Mouse (Mus musculus) lung, embryonic 16.5 days (tissue): ENCODE data around the gene Unc119. TPM values are rescaled to one million over a fixed set of nuclear protein-coding genes. Genes with fewer than 3 reads are reported as not detected.

Experiments
- ATAC-seq: fragments of 200-750 bp; cut with Nextera tagmentation; 2 replicates; pipeline ENCODE4 v1.8.0; 2017; ENCODE audit warnings: low read depth, mild to moderate bottlenecking, moderate library complexity
- H3K27ac ChIP-seq: fragments of 300-500 bp; sonication (generic); 2 replicates; pipeline ENCODE4 v1.5.1; 2014; ENCODE audit warnings: mild to moderate bottlenecking, control low read depth, low read length
- H3K27me3 ChIP-seq: fragments of 300-500 bp; sonication (generic); 2 replicates; pipeline ENCODE4 v1.6.1; 2014; ENCODE audit warnings: low read depth, low read length, mixed read lengths; ENCODE audit not compliant: control insufficient read depth, insufficient read depth
- H3K36me3 ChIP-seq: fragments of 300-500 bp; sonication (generic); 2 replicates; pipeline ENCODE4 v1.6.1; 2014; ENCODE audit warnings: low read length; ENCODE audit not compliant: control insufficient read depth, insufficient read depth
- H3K4me1 ChIP-seq: fragments of 300-500 bp; sonication (generic); replicated peaks from 2 replicates; pipeline ENCODE4 v1.6.1; 2014; ENCODE audit warnings: low read length, mixed read lengths; ENCODE audit not compliant: control insufficient read depth, insufficient read depth
- H3K4me2 ChIP-seq: fragments of 300-500 bp; sonication (generic); 2 replicates; pipeline ENCODE4 v1.6.1; 2014; ENCODE audit warnings: low read depth, low read length, control low read depth
- H3K4me3 ChIP-seq: fragments of 300-500 bp; sonication (generic); 2 replicates; pipeline ENCODE4 v1.5.1; 2014; ENCODE audit warnings: mild to moderate bottlenecking, low read length, control low read depth
- H3K9ac ChIP-seq: fragments of 300-500 bp; sonication (generic); 2 replicates; pipeline ENCODE4 v1.6.1; 2014; ENCODE audit warnings: low read length, control low read depth
- H3K9me3 ChIP-seq: fragments of 300-500 bp; sonication (generic); 2 replicates; pipeline ENCODE4 v1.6.1; 2016; ENCODE audit warnings: low read length; ENCODE audit not compliant: control insufficient read depth
- WGBS: fragments of 180-500 bp; shearing (Covaris S2); extraction: QIAGEN DNeasy Blood & Tissue Kit; methylation state at CpG from one replicate; pipeline ENCODE4 v1.1.7; 2014; 5-methylcytosine and 5-hydroxymethylcytosine counted together
- polyA plus RNA-seq: library from polyadenylated mRNA; unstranded; fragments of >200 nt; fragmentation: Nextera tagmentation; extraction: Ambion mirVana; gene quantifications from 2 replicates; pipeline ENCODE4 v1.2.1, GENCODE M21; 2015

The Unc119 gene
- polyA plus RNA-seq, 1 experiment from 2014 or later = 26.6 TPM

GRCm38 (mm10) chr11:78347908-78348307 lies 4.6 kb downstream of the Unc119 start:
- H3K27ac ChIP-seq = no peak overlapping the region
- no peak overlapping the region for H3K9ac ChIP-seq
- no peaks in the 10 kb centered on the region for H3K9me3 ChIP-seq
- H3K27me3 ChIP-seq = no peaks in the 10 kb centered on the region
- no peak overlapping the region for H3K4me2 ChIP-seq
- H3K4me1 ChIP-seq = peaks cover 25% of the 10 kb centered on the region
- ATAC-seq = no peak
- no peaks in the 10 kb centered on the region for H3K36me3 ChIP-seq
- 75% methylated on average over 9 of the region's 9 CpGs for WGBS
- no peak overlapping the region for H3K4me3 ChIP-seq

- Histone ChIP-seq H3K4me2 (no peak overlapping the region), H3K4me1 (peaks cover 23% of the 10 kb centered on the region), H3K27ac (no peak overlapping the region), H3K9me3 (no peaks in the 10 kb centered on the region), H3K9ac (no peak overlapping the region), H3K27me3 (no peaks in the 10 kb centered on the region), H3K4me3 (no peak overlapping the region), H3K36me3 (no peaks in the 10 kb centered on the region)
- WGBS = 45% methylated on average over 7 of the region's 7 CpGs
- no peak for ATAC-seq
Observed at GRCm38 (mm10) chr11:78348474-78348873, 5.2 kb downstream of the Unc119 start.

GRCm38 (mm10) chr11:78349441-78350358 lies 6.4 kb downstream of the Unc119 start:
- WGBS = 56% methylated on average over 4 of the region's 4 CpGs
- H3K4me1 ChIP-seq = peaks cover 15% of the 10 kb centered on the region
- no peaks in the 10 kb centered on the region for H3K27me3 ChIP-seq
- no peak overlapping the region for H3K4me3 ChIP-seq
- H3K9me3 ChIP-seq = no peaks in the 10 kb centered on the region
- H3K36me3 ChIP-seq = no peaks in the 10 kb centered on the region
- H3K27ac ChIP-seq = no peak overlapping the region
- no peak overlapping the region for H3K4me2 ChIP-seq
- no peak for ATAC-seq
- no peak overlapping the region for H3K9ac ChIP-seq

GRCm38 (mm10) chr11:78353081-78353480 lies 9.8 kb downstream of the Unc119 start:
- Histone ChIP-seq H3K4me3 (no peak overlapping the region), H3K4me1 (peaks cover 6% of the 10 kb centered on the region; the same call in 1 of the 2 replicates), H3K9ac (no peak overlapping the region), H3K36me3 (no peaks in the 10 kb centered on the region), H3K9me3 (no peaks in the 10 kb centered on the region), H3K27me3 (no peaks in the 10 kb centered on the region), H3K27ac (no peak overlapping the region), H3K4me2 (no peak overlapping the region)
- WGBS = 63% methylated on average over 1 of the region's 1 CpGs
- ATAC-seq = no peak

- Histone ChIP-seq H3K36me3 (no peaks in the 10 kb centered on the region), H3K4me1 (peaks cover under 1% of the 10 kb centered on the region; the same call in 1 of the 2 replicates), H3K4me3 (no peak overlapping the region), H3K9me3 (no peaks in the 10 kb centered on the region), H3K4me2 (no peak overlapping the region), H3K27ac (no peak overlapping the region), H3K9ac (no peak overlapping the region), H3K27me3 (no peaks in the 10 kb centered on the region)
- WGBS = 75% methylated on average over 6 of the region's 6 CpGs
- ATAC-seq = no peak
Observed at GRCm38 (mm10) chr11:78354905-78355304, 11.6 kb downstream of the Unc119 start.

GRCm38 (mm10) chr11:78355471-78356238 lies 12.4 kb downstream of the Unc119 start:
- no peak for ATAC-seq
- WGBS = 33% methylated on average over 4 of the region's 4 CpGs
- Histone ChIP-seq H3K36me3 (no peaks in the 10 kb centered on the region), H3K4me1 (no peaks in the 10 kb centered on the region; the same call in 1 of the 2 replicates), H3K4me3 (no peak overlapping the region), H3K27me3 (no peaks in the 10 kb centered on the region), H3K27ac (no peak overlapping the region), H3K9me3 (no peaks in the 10 kb centered on the region), H3K9ac (no peak overlapping the region), H3K4me2 (no peak overlapping the region)

GRCm38 (mm10) chr11:78358330-78359007 lies 15.2 kb downstream of the Unc119 start:
- H3K27ac ChIP-seq = no peak overlapping the region
- ATAC-seq = no peak
- H3K36me3 ChIP-seq = no peaks in the 10 kb centered on the region
- no peak overlapping the region for H3K4me2 ChIP-seq
- no peaks in the 10 kb centered on the region for H3K27me3 ChIP-seq
- 12% methylated on average over 22 of the region's 22 CpGs for WGBS
- no peaks in the 10 kb centered on the region; the same call in 1 of the 2 replicates for H3K4me1 ChIP-seq
- H3K9me3 ChIP-seq = no peaks in the 10 kb centered on the region
- no peak overlapping the region for H3K9ac ChIP-seq
- H3K4me3 ChIP-seq = no peak overlapping the region

GRCm38 (mm10) chr11:78360125-78360788 lies 17.0 kb downstream of the Unc119 start:
- ATAC-seq = peak; percentile 82
- peak overlapping the region; percentile 47 for H3K9ac ChIP-seq
- peak overlapping the region; percentile 66 for H3K4me2 ChIP-seq
- no peak overlapping the region for H3K27ac ChIP-seq
- H3K4me1 ChIP-seq = no peaks in the 10 kb centered on the region; the same call in 1 of the 2 replicates
- no peaks in the 10 kb centered on the region for H3K36me3 ChIP-seq
- H3K4me3 ChIP-seq = peak overlapping the region; percentile 48
- 8% methylated on average over 13 of the region's 13 CpGs for WGBS
- no peaks in the 10 kb centered on the region for H3K9me3 ChIP-seq
- H3K27me3 ChIP-seq = no peaks in the 10 kb centered on the region
